Mouse (Mus musculus) embryonic fibroblast, embryonic 13.5 days (primary cell): Measurements from ENCODE around the gene Gm26897.

Source experiments
- CTCF ChIP-seq: IDR thresholded peaks from 2 replicates; pipeline ENCODE4 v1.5.1; 2011; ENCODE audit warnings: mild to moderate bottlenecking, control low read depth, low read length, moderate library complexity, borderline replicate concordance; ENCODE audit not compliant: insufficient read depth
- POLR2A ChIP-seq: IDR thresholded peaks from 2 replicates; pipeline ENCODE4 v1.6.1; 2011; ENCODE audit warnings: low read depth, mild to moderate bottlenecking, control low read depth, low read length, moderate library complexity

GRCm38 (mm10) chr5:111762085-111762484 lies 28.4 kb downstream of the Gm26897 start:
- TF ChIP-seq POLR2A, result peak; percentile 17; the same call in 1 of the 2 replicates
- TF ChIP-seq CTCF, result no peak
